Mouse (Mus musculus): Measurements from ENCODE around the gene Tmsb4x. TPM values are rescaled to one million over a fixed set of nuclear protein-coding genes. Genes with fewer than 3 reads are reported as not detected.

Gene Tmsb4x
- polyA plus RNA-seq (2015; fragmentation: Illumina TruSeq; extraction: RNeasy Lipid Tissue Mini Kit (QIAGEN cat#74804); ENCODE audit: insufficient read depth, low read depth, low replicate concordance), result 473 TPM

GRCm38 (mm10) chrX:167208978-167209754 lies at the start of gene Tmsb4x:
Gene Tmsb4x (minus strand): TSS chrX:167209315.

Other genes starting within 250 kb of the Tmsb4x start
- 0.42 TPM for gene Tlr8, start 55.0 kb upstream of the Tmsb4x start, polyA plus RNA-seq (2015; fragmentation: Illumina TruSeq; extraction: RNeasy Lipid Tissue Mini Kit (QIAGEN cat#74804); ENCODE audit: insufficient read depth, low read depth, low replicate concordance)
- 0.42 TPM for gene Tlr7, start 121.2 kb upstream of the Tmsb4x start, polyA plus RNA-seq (2015; fragmentation: Illumina TruSeq; extraction: RNeasy Lipid Tissue Mini Kit (QIAGEN cat#74804); ENCODE audit: insufficient read depth, low read depth, low replicate concordance)
- gene Prps2, start 173.4 kb upstream of the Tmsb4x start, polyA plus RNA-seq (2015; fragmentation: Illumina TruSeq; extraction: RNeasy Lipid Tissue Mini Kit (QIAGEN cat#74804); ENCODE audit: insufficient read depth, low read depth, low replicate concordance), result 4.2 TPM